Mouse (Mus musculus): ENCODE data around the gene Icam1.

- TF ChIP-seq CTCF (conservative IDR thresholded peaks at IDR 0.05 in 1 of 2, IDR thresholded peaks at IDR 0.05 in 1 of 2; ENCODE audit: low read depth in 2 of 2, low read length in 2 of 2), result no peak
- TF ChIP-seq POLR2A (IDR thresholded peaks at IDR 0.05; ENCODE audit: low read depth, low read length), result no peak
- TF ChIP-seq KAT2A (IDR thresholded peaks at IDR 0.05; ENCODE audit: insufficient replicate concordance, low read length), result no peak
- no peak for TF ChIP-seq EP300 (IDR thresholded peaks at IDR 0.05; ENCODE audit: low read length)
- TF ChIP-seq NELFE (IDR thresholded peaks at IDR 0.05; ENCODE audit: low read depth, low read length), result no peak
- TF ChIP-seq MAFK (IDR thresholded peaks at IDR 0.05; ENCODE audit: insufficient replicate concordance, low read length), result no peak
- no peak for TF ChIP-seq E2F4 (IDR thresholded peaks at IDR 0.05; ENCODE audit: insufficient replicate concordance, low read depth, low read length)
- TF ChIP-seq USF2 (conservative IDR thresholded peaks at IDR 0.05; ENCODE audit: low read depth, low read length), result no peak
- no peak for TF ChIP-seq MAZ (IDR thresholded peaks at IDR 0.05; ENCODE audit: low read depth, low read length)
- TF ChIP-seq POLR2AphosphoS2 (IDR thresholded peaks at IDR 0.05; ENCODE audit: low read depth, low read length), result no peak
Observed at GRCm38 (mm10) chr9:20978409-20979095, 37.2 kb upstream of the Icam1 start.

Data from CH12.LX (cell line).